Mouse (Mus musculus): Measurements from ENCODE around the gene Ago4. TPM values are rescaled to one million over a fixed set of nuclear protein-coding genes. Genes with fewer than 3 reads are reported as not detected.

The Ago4 gene
- polyA plus RNA-seq (2012; rRNA removed), result 1.0 and 1.2 TPM in 2 replicates

GRCm38 (mm10) chr4:126532827-126533728, at the start of gene Ago4:
Gene Ago4 (minus strand): TSS chr4:126533472.

GRCm38 (mm10) chr4:126556809-126557711, 23.8 kb upstream of the Ago4 start, which contains the start of gene Clspn:
Gene Clspn (plus strand): TSS chr4:126556935.

GRCm38 (mm10) chr4:126468285-126468901, 64.9 kb downstream of the Ago4 start, which contains the start of gene Ago1:
Gene Ago1 (minus strand): TSS chr4:126468583.

Other genes with a start within 250 kb of the Ago4 start
- gene Col8a2, start 246.7 kb downstream of the Ago4 start, polyA plus RNA-seq (2012; rRNA removed), result 6.5 and 6.8 TPM in 2 replicates
- gene Adprhl2, start 211.8 kb downstream of the Ago4 start, polyA plus RNA-seq (2012; rRNA removed), result 97.0 and 134 TPM in 2 replicates
- gene Tekt2, start 207.8 kb downstream of the Ago4 start, polyA plus RNA-seq (2012; rRNA removed), result 9.9 and 10.5 TPM in 2 replicates
- 22.1 and 50.1 TPM in 2 replicates for gene Ago3, start 103.9 kb downstream of the Ago4 start, polyA plus RNA-seq (2012; rRNA removed)
- gene Ago1, start 64.9 kb downstream of the Ago4 start, polyA plus RNA-seq (2012; rRNA removed), result 20.7 and 29.7 TPM in 2 replicates
- 0.47 and 0.71 TPM in 2 replicates for gene Clspn, start 23.5 kb upstream of the Ago4 start, polyA plus RNA-seq (2012; rRNA removed)
- gene 5730409E04Rik, start 76.3 kb upstream of the Ago4 start, polyA plus RNA-seq (2012; rRNA removed), result 18.2 and 18.5 TPM in 2 replicates
- 177 and 220 TPM in 2 replicates for gene Psmb2, start 144.2 kb upstream of the Ago4 start, polyA plus RNA-seq (2012; rRNA removed)
- gene Tfap2e, start 202.8 kb upstream of the Ago4 start, polyA plus RNA-seq (2012; rRNA removed), result 11.7 and 16.1 TPM in 2 replicates
- 58.5 and 60.1 TPM in 2 replicates for gene Ncdn, start 220.0 kb upstream of the Ago4 start, polyA plus RNA-seq (2012; rRNA removed)
- 38.6 and 44.7 TPM in 2 replicates for gene AU040320, start 220.1 kb upstream of the Ago4 start, polyA plus RNA-seq (2012; rRNA removed)

Measured in ovary, adult 2 months (tissue).